Mouse (Mus musculus): ENCODE results near the gene Spint5. TPM values are rescaled to one million over a fixed set of nuclear protein-coding genes. Genes with fewer than 3 reads are reported as not detected.
A peak's percentile ranks its signal among the peaks of the same experiment; 100 is the strongest.

The Spint5 gene
- total and polyA plus RNA-seq, 3 experiments = not detected

DNA sequence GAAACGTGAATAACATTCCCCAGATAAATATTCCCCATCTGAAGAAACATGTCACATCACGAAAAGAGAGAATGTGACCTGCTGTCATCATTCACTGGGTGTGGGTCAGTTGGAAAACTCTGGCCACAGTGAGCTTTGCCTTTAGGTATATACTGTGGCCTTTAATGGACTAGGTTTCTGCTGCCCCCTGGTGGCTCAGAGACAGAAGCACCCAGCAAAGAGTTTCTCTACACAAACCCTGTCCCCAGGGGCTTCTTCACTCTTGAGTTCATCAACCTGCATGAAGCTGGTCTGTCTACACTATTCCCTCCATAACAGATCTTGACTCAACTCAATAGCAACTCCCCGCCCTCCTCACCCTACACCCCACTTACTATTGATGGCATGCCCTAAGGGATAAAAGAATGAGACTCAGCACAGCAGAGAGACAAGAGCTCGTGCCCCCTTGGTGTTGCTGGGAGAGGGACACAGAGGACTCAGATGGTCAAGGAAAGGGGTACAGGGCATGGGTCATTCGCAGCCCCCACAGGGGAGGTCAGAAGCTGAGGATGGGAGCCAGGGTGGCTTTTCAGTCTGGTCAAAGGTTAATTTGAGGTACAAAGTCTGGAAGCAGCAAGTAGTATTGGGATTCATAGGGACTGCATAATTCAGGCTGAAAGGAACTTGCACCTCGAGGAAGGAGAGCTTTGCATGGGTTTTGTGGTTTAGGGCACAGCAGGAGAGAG, 11.0 kb downstream of the Spint5 start (continued):
- TF ChIP-seq E2F4 (IDR thresholded peaks at IDR 0.05; ENCODE audit: borderline replicate concordance, low read depth, low read length) (no peak), MEF2A (IDR thresholded peaks at IDR 0.05; ENCODE audit: extremely low read depth, insufficient replicate concordance, low read depth, low read length, poor library complexity, severe bottlenecking) (no peak), NRF1 (IDR thresholded peaks at IDR 0.05; ENCODE audit: insufficient read depth, low read depth, low read length, poor library complexity, severe bottlenecking) (no peak), MYB (IDR thresholded peaks at IDR 0.05; ENCODE audit: low read depth, low read length) (no peak), ZC3H11A (IDR thresholded peaks at IDR 0.05; ENCODE audit: low read depth, low read length) (peak; percentile 92)

DNA sequence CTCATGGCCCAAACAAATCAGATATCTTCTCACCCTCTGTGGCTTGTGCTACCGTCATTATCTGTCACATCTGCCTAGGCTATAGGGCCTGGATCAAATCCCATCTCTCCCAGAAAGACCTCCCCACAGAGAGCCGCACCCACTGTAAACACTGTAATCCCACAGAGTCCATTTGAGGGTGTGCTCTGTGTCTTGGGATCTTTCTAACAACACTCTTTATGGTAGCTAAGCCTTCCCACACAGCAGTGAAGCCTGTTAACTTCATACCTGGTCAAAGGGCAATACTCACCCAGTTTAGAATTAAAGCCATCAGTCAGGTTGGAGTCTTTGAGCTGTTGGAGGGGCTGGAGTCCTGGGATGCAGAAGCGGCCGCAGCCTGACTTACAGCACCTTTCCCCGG, 16.6 kb downstream of the Spint5 start:
- no peak overlapping the region for H3K27ac ChIP-seq (ENCODE audit: control insufficient read depth, low read depth, low read length)
- H3K36me3 ChIP-seq (ENCODE audit: control insufficient read depth in 1 of 2, insufficient read depth in 2 of 2, low read length in 2 of 2) = no peaks in the 10 kb centered on the region
- DNase-seq (ENCODE audit: low read depth, low spot score) = no peak
- peaks cover 1 to 11% of the 10 kb centered on the region in 2 experiments; a peak in 2 of 4 replicates for H3K27me3 ChIP-seq (ENCODE audit: control insufficient read depth in 1 of 2, insufficient read depth in 2 of 2, low read length in 2 of 2)
- H3K9me3 ChIP-seq (replicated peaks; ENCODE audit: insufficient read depth, low read length) = no peaks in the 10 kb centered on the region
- 0 out of 4 replicates have a peak, but pooled peaks cover 0 to 2% of the 10 kb centered on the region in 2 experiments for H3K4me1 ChIP-seq (ENCODE audit: control insufficient read depth in 1 of 2, insufficient read depth in 2 of 2, low read length in 2 of 2)
- TF ChIP-seq SMC3 (IDR thresholded peaks at IDR 0.05; ENCODE audit: low read depth, low read length) = no peak
- TF ChIP-seq GATA1 (IDR thresholded peaks at IDR 0.05; ENCODE audit: low read depth, low read length) = 0 out of 2 replicates have a peak, but pooled peaks have one; percentile 5
- no peak overlapping the region for H3K9ac ChIP-seq (ENCODE audit: control insufficient read depth, low read depth, low read length, poor library complexity, severe bottlenecking)
- H3K4me3 ChIP-seq (ENCODE audit: control insufficient read depth in 1 of 2, insufficient read depth in 1 of 2, low read depth in 2 of 2, low read length in 2 of 2) = no peak overlapping the region
- no peaks in the 10 kb centered on the region for H3K79me2 ChIP-seq (ENCODE audit: control insufficient read depth, insufficient read depth, low read length, poor library complexity)

DNA sequence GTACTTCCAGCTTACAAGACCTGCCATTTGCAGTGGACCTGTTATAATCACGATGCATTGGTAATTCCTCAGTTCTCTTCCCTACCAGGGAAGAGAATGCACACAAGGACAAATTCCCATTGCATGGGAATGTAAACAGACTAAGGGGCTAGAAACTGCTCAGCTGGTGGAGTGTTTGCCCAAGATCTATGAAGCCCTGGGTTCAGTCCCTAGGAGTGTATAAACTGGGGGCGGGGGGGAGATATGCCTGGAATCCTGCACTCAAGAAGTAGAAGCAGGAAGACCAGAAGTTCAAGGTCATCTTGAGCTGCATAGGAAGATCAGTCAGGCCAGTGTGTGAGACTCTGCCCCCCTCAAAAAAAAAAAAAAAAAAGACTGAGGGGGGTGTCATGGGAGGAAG, 18.2 kb downstream of the Spint5 start:
- Histone ChIP-seq H3K27ac (ENCODE audit: control insufficient read depth, low read depth, low read length) (no peak overlapping the region), H3K4me1 (ENCODE audit: control insufficient read depth in 1 of 2, insufficient read depth in 2 of 2, low read length in 2 of 2) (0 out of 4 replicates have a peak, but pooled peaks cover 0 to 2% of the 10 kb centered on the region in 2 experiments), H3K79me2 (ENCODE audit: control insufficient read depth, insufficient read depth, low read length, poor library complexity) (no peaks in the 10 kb centered on the region), H3K36me3 (ENCODE audit: control insufficient read depth in 1 of 2, insufficient read depth in 2 of 2, low read length in 2 of 2) (no peaks in the 10 kb centered on the region), H3K27me3 (ENCODE audit: control insufficient read depth in 1 of 2, insufficient read depth in 2 of 2, low read length in 2 of 2) (peaks cover 1 to 5% of the 10 kb centered on the region in 2 experiments; a peak in 3 of 4 replicates), H3K9ac (ENCODE audit: control insufficient read depth, low read depth, low read length, poor library complexity, severe bottlenecking) (no peak overlapping the region), H3K9me3 (replicated peaks; ENCODE audit: insufficient read depth, low read length) (no peaks in the 10 kb centered on the region), H3K4me3 (ENCODE audit: control insufficient read depth in 1 of 2, insufficient read depth in 1 of 2, low read depth in 2 of 2, low read length in 2 of 2) (no peak overlapping the region)
- DNase-seq (ENCODE audit: low read depth, low spot score) = no peak
- TF ChIP-seq MEF2A (IDR thresholded peaks at IDR 0.05; ENCODE audit: extremely low read depth, insufficient replicate concordance, low read depth, low read length, poor library complexity, severe bottlenecking) (no peak), MXI1 (IDR thresholded peaks at IDR 0.05; ENCODE audit: low read depth, low read length) (no peak), POLR2AphosphoS5 (IDR thresholded peaks at IDR 0.05; ENCODE audit: borderline replicate concordance, low read depth, low read length) (no peak), MAX (IDR thresholded peaks at IDR 0.05; ENCODE audit: low read length) (no peak), POLR2AphosphoS2 (IDR thresholded peaks at IDR 0.05; ENCODE audit: low read length) (no peak)

All from MEL (cell line).